Mouse (Mus musculus): ENCODE measurements around the gene Bag6. TPM values are rescaled to one million over a fixed set of nuclear protein-coding genes. Genes with fewer than 3 reads are reported as not detected.
A peak's percentile ranks its signal among the peaks of the same experiment; 100 is the strongest.

The Bag6 gene
- polyA plus RNA-seq, 1 experiment = 411 TPM

DNA sequence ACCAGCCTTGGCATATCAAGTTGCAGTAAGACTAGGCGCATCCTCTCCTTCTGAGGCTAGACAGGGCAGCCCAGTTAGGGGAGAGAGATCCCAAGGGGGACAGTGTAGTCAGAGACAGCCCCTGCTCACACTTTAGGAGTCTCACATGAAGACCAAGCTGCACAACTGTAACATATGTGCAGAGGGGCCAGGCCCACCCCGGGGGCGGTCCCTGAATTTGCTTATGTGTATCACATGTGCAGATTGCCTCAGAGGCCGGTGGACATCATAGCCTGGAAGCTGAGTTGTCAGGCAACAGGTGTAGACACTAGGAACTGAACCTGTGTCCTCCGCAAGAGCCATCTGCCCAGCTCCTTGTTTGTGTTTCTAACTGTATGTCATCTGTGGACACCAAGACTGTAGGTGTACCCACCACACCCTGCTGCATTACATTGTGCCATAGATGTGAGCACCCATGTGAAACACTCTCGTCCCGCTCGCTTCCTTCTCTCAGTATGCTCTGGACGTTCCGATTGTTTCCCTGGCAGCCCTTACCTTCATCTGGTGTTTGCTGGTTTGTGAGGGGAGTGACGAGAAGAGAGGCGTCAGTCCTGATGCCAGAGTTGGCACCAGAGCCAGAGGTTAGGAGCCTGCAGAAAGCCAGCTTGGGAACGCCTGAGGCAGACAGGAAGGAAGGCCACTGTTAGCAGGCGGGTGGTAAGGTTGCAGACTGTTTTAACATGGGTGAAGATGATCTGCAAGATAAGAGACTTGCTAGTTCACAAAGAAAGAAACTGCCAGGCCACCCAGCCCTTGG is 42.4 kb upstream of the Bag6 start:
- DNase-seq = no peak
- H3K4me1 ChIP-seq (replicated peaks; ENCODE audit: control insufficient read depth, insufficient read depth, low read length) = peaks cover 9% of the 10 kb centered on the region
- peaks cover 34% of the 10 kb centered on the region for H3K36me3 ChIP-seq (ENCODE audit: control insufficient read depth, insufficient read depth, low read length)
- TF ChIP-seq CTCF (IDR thresholded peaks at IDR 0.05; ENCODE audit: borderline replicate concordance, control insufficient read depth, extremely low read depth, insufficient read depth, low read length, poor library complexity) (no peak), POLR2A (IDR thresholded peaks at IDR 0.05; ENCODE audit: control insufficient read depth, extremely low read depth, insufficient read depth, low read length, poor library complexity) (no peak)
- H3K4me3 ChIP-seq (ENCODE audit: control insufficient read depth, insufficient read depth, low read length) = no peak overlapping the region
- no peaks in the 10 kb centered on the region for H3K27me3 ChIP-seq (ENCODE audit: control insufficient read depth, insufficient read depth, low read length)
- WGBS = 79% methylated on average over 14 of the region's 14 CpGs
- no peak overlapping the region for H3K27ac ChIP-seq (ENCODE audit: control insufficient read depth, insufficient read depth, low read length)

DNA sequence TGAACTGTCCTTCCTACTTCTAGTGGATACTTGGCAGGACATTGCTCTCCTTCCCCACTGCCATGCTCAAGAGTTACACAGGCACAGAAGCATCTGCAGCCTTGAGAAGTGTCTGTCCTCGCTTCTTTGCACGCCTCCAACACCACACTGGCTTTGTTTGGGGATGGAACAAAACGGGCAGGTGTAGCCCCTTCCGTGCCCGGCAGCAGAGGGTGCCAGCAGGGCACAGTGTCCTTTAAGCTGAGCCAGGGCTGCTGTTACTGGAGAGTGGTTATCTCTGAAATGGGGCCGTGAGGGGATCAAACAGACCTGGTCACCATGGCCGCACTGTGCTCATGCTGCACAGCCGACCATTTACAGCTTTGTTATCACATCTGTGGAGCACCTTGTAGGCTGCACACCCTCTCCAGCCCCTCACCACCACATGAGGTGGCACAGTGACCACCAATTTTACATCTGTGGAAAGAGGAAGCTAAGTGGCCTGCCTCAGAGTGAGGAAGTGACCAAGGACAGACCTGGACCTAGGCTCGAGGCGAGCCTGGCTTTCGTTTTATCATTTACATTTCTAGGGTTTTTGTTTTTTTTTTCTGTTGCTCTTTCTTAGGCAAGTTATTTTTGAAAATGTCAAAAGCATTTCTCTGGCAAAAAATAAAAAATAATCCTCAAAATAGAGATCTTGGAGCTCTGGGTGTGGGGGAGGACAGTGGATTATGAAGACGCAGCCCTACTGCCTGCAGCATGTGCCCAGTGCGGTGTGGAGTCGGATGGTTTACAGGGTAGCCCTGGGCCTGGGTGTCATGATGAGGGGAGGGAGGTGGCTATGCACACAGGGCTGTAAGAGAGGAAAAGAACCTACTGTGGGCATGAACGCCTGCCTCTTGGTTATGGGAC is 40.3 kb upstream of the Bag6 start:
- Histone ChIP-seq H3K4me1 (replicated peaks; ENCODE audit: control insufficient read depth, insufficient read depth, low read length) (peaks cover 9% of the 10 kb centered on the region), H3K27ac (ENCODE audit: control insufficient read depth, insufficient read depth, low read length) (no peak overlapping the region), H3K4me3 (ENCODE audit: control insufficient read depth, insufficient read depth, low read length) (no peak overlapping the region), H3K36me3 (ENCODE audit: control insufficient read depth, insufficient read depth, low read length) (peaks cover 47% of the 10 kb centered on the region), H3K27me3 (ENCODE audit: control insufficient read depth, insufficient read depth, low read length) (no peaks in the 10 kb centered on the region)
- WGBS = 91% methylated on average over 15 of the region's 15 CpGs
- TF ChIP-seq CTCF (IDR thresholded peaks at IDR 0.05; ENCODE audit: borderline replicate concordance, control insufficient read depth, extremely low read depth, insufficient read depth, low read length, poor library complexity) (no peak), POLR2A (IDR thresholded peaks at IDR 0.05; ENCODE audit: control insufficient read depth, extremely low read depth, insufficient read depth, low read length, poor library complexity) (no peak)
- no peak for DNase-seq

DNA sequence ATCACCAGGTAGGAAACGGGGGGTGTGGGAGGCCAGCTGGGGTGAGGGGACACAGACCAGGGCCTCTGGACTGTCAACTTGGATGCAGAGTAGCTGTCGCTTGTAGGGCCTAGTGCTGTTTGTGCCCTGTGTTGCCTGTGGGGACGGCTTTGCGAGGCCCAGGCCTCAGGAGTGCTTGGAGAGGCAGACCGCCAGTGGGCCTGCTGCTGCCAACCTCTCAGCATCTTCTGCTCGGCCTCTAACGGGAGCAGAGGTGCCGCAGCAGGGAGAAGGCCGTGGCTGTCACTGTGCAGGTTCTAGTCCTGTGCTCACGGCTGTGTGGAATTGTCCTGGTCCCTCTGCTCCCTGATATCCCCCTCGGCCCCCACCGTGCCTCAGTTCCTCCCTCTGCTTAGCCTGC is 38.4 kb upstream of the Bag6 start:
- no peak for DNase-seq
- Histone ChIP-seq H3K36me3 (ENCODE audit: control insufficient read depth, insufficient read depth, low read length) (peaks cover 61% of the 10 kb centered on the region), H3K4me3 (ENCODE audit: control insufficient read depth, insufficient read depth, low read length) (no peak overlapping the region), H3K27me3 (ENCODE audit: control insufficient read depth, insufficient read depth, low read length) (no peaks in the 10 kb centered on the region), H3K27ac (ENCODE audit: control insufficient read depth, insufficient read depth, low read length) (no peak overlapping the region), H3K4me1 (replicated peaks; ENCODE audit: control insufficient read depth, insufficient read depth, low read length) (no peaks in the 10 kb centered on the region)
- TF ChIP-seq POLR2A (IDR thresholded peaks at IDR 0.05; ENCODE audit: control insufficient read depth, extremely low read depth, insufficient read depth, low read length, poor library complexity) = no peak
- TF ChIP-seq CTCF (IDR thresholded peaks at IDR 0.05; ENCODE audit: borderline replicate concordance, control insufficient read depth, extremely low read depth, insufficient read depth, low read length, poor library complexity) = no peak
- WGBS = 97% methylated on average over 12 of the region's 12 CpGs

DNA sequence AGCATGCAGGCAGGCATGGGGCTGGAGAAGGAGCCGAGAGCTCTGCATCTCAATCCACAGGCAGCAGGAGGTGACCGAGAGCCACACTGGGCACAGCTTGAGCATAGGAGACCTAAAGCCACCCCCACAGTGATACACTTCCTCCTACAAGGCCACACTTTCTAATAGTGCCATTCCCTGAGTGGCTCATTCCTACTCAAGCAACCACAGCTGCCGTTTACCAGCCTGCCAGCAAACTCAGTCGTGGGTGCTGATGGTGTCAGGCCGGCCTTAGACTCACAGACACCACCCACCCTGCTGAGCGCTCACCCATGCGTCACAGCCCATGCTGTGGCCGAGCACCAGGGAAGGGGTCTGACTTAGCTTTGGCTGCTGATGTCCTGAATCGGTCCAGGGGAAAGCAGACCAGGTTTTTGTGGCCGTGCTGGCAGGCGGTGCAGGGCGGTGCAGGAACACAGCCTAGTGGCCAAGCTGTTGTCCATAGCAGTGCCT is 37.8 kb upstream of the Bag6 start:
- no peak overlapping the region for H3K27ac ChIP-seq (ENCODE audit: control insufficient read depth, insufficient read depth, low read length)
- peak; percentile 25 for DNase-seq
- WGBS = 97% methylated on average over 12 of the region's 12 CpGs
- H3K4me1 ChIP-seq (replicated peaks; ENCODE audit: control insufficient read depth, insufficient read depth, low read length) = no peaks in the 10 kb centered on the region
- H3K27me3 ChIP-seq (ENCODE audit: control insufficient read depth, insufficient read depth, low read length) = no peaks in the 10 kb centered on the region
- no peak overlapping the region for H3K4me3 ChIP-seq (ENCODE audit: control insufficient read depth, insufficient read depth, low read length)
- TF ChIP-seq POLR2A (IDR thresholded peaks at IDR 0.05; ENCODE audit: control insufficient read depth, extremely low read depth, insufficient read depth, low read length, poor library complexity) (no peak), CTCF (IDR thresholded peaks at IDR 0.05; ENCODE audit: borderline replicate concordance, control insufficient read depth, extremely low read depth, insufficient read depth, low read length, poor library complexity) (no peak)
- peaks cover 63% of the 10 kb centered on the region for H3K36me3 ChIP-seq (ENCODE audit: control insufficient read depth, insufficient read depth, low read length)

DNA sequence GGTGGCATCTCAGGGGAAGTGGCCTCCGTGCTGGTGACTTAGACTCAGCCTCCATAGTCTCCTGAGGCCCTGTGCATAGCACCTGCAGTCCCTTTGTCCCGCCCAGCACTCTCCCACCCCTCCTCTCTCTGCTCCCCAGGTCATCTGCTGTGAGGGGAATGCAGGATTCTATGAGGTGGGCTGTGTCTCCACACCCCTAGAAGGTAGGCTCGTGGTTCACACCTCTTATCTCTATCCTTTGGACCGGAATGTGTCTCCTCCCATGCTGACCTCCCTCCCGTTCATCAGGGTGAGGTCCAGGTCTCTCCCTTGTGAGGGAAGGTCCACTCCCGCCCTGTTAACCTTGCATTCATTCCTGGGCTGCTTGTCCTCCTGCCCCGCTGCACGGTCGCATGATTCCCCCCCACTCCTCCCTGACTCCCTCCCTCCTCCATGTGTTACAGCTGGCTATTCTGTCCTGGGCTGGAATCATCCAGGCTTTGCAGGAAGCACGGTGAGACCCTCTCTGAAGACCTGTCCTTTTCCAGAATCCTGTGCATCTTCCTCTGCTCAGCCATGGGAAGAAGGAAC is 34.7 kb upstream of the Bag6 start:
- Histone ChIP-seq H3K36me3 (ENCODE audit: control insufficient read depth, insufficient read depth, low read length) (peaks cover 57% of the 10 kb centered on the region), H3K4me3 (ENCODE audit: control insufficient read depth, insufficient read depth, low read length) (no peak overlapping the region), H3K27me3 (ENCODE audit: control insufficient read depth, insufficient read depth, low read length) (no peaks in the 10 kb centered on the region), H3K27ac (ENCODE audit: control insufficient read depth, insufficient read depth, low read length) (no peak overlapping the region), H3K4me1 (replicated peaks; ENCODE audit: control insufficient read depth, insufficient read depth, low read length) (no peaks in the 10 kb centered on the region)
- WGBS = 96% methylated on average over 10 of the region's 10 CpGs
- no peak for DNase-seq
- TF ChIP-seq CTCF (IDR thresholded peaks at IDR 0.05; ENCODE audit: borderline replicate concordance, control insufficient read depth, extremely low read depth, insufficient read depth, low read length, poor library complexity) = no peak
- TF ChIP-seq POLR2A (IDR thresholded peaks at IDR 0.05; ENCODE audit: control insufficient read depth, extremely low read depth, insufficient read depth, low read length, poor library complexity) = no peak

DNA sequence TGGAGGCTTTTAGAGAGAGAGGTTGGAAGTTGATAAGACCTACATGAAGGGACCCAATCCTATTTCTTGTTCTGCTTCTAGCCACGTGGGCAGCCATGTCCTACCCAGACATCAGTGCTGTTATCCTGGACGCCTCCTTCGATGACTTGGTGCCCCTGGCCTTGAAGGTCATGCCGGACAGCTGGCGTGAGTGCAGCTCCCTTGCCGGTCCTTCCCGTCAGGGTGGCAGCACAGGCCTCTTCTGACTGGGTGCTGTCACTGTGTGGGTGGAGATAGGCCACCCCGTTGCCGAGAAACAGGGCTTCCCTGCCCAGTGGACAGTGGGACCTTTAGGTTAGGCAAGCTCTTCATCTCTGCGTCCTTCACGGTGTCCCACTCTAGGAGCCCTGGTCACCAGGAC is 33.8 kb upstream of the Bag6 start:
- 97% methylated on average over 11 of the region's 11 CpGs for WGBS
- H3K4me3 ChIP-seq (ENCODE audit: control insufficient read depth, insufficient read depth, low read length) = no peak overlapping the region

More for the DNA sequence above, 33.8 kb upstream of the Bag6 start:
- Histone ChIP-seq H3K36me3 (ENCODE audit: control insufficient read depth, insufficient read depth, low read length) (peaks cover 55% of the 10 kb centered on the region), H3K4me1 (replicated peaks; ENCODE audit: control insufficient read depth, insufficient read depth, low read length) (peaks cover 2% of the 10 kb centered on the region; the same call in 1 of the 2 replicates), H3K27ac (ENCODE audit: control insufficient read depth, insufficient read depth, low read length) (no peak overlapping the region), H3K27me3 (ENCODE audit: control insufficient read depth, insufficient read depth, low read length) (no peaks in the 10 kb centered on the region)
- TF ChIP-seq POLR2A (IDR thresholded peaks at IDR 0.05; ENCODE audit: control insufficient read depth, extremely low read depth, insufficient read depth, low read length, poor library complexity) (no peak), CTCF (IDR thresholded peaks at IDR 0.05; ENCODE audit: borderline replicate concordance, control insufficient read depth, extremely low read depth, insufficient read depth, low read length, poor library complexity) (no peak)
- DNase-seq = no peak

Data from thymus, adult 2 months (tissue).